Mouse (Mus musculus) megakaryocyte, embryonic 14.5 days (primary cell): Measurements from ENCODE around the gene Dhrs7c. TPM values are rescaled to one million over a fixed set of nuclear protein-coding genes. Genes with fewer than 3 reads are reported as not detected.

Experiments used
- H3K27me3 ChIP-seq: replicated peaks from 2 replicates; pipeline ENCODE3; 2012; ENCODE audit warnings: inconsistent platforms
- H3K36me3 ChIP-seq: replicated peaks from 2 replicates; pipeline ENCODE3; 2012; ENCODE audit warnings: low read length, inconsistent platforms, mixed read lengths
- H3K4me1 ChIP-seq: 2 replicates; pipeline ENCODE4 v1.6.1; 2012; ENCODE audit warnings: inconsistent platforms
- H3K4me3 ChIP-seq: replicated peaks from 2 replicates; pipeline ENCODE3; 2012; ENCODE audit warnings: moderate library complexity, mild to moderate bottlenecking, inconsistent platforms
- H3K9me3 ChIP-seq: 2 replicates; pipeline ENCODE4 v1.6.1; 2012; ENCODE audit warnings: inconsistent platforms
- FLI1 ChIP-seq: IDR thresholded peaks from 2 replicates; pipeline ENCODE4 v1.6.1; 2012; ENCODE audit warnings: low read length, inconsistent platforms, mixed read lengths
- GATA1 ChIP-seq: IDR thresholded peaks from 3 replicates; pipeline ENCODE4 v1.6.1; 2012; ENCODE audit warnings: mixed read lengths, low read length, inconsistent platforms, borderline replicate concordance
- polyA plus RNA-seq: library from polyadenylated mRNA; stranded (reverse); fragments of >175 nt; gene quantifications from 2 replicates; pipeline ENCODE4 v1.2.3, GENCODE M21; 2012; ENCODE audit warnings: low replicate concordance; ENCODE audit not compliant: insufficient read depth

The Dhrs7c gene
- not detected in 2 replicates for polyA plus RNA-seq

DNA sequence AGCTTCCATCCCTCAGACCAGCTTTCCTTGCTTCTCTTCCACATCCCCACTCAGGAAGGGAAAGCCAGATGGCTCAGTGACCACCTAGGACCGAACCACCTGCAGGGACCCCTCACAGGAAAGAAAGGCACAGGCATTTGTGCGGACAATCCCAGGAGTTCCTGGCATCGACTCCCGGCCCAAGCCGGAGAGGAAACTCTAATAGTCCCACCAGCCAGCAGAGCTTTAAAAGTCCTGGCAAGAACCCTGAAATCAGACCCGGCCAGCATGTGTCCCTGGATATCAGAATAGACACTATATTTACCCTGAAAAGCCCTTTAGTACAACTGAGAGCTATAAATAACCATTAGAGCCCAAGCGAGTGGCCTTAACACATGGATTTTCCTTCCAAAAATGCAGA is at the start of gene Dhrs7c:
Dhrs7c (plus strand) TSS at position 257 of the 400 bp plus-strand sequence.
- Histone ChIP-seq H3K4me3 (no peak within 1 kb of the TSS), H3K9me3 (no peaks in the 10 kb centered on the region)
- TF ChIP-seq FLI1 (no peak), GATA1 (no peak)

GRCm38 (mm10) chr11:67756287-67756686 is 41.7 kb upstream of the Dhrs7c start:
- no peak overlapping the region for H3K4me3 ChIP-seq
- no peaks in the 10 kb centered on the region for H3K9me3 ChIP-seq
- H3K27me3 ChIP-seq, result peaks cover 3% of the 10 kb centered on the region
- no peaks in the 10 kb centered on the region for H3K4me1 ChIP-seq
- H3K36me3 ChIP-seq, result no peaks in the 10 kb centered on the region
- TF ChIP-seq GATA1, result no peak
- no peak for TF ChIP-seq FLI1

More for the DNA sequence above, at the start of gene Dhrs7c:
- Histone ChIP-seq H3K4me1 (no peaks in the 10 kb centered on the region), H3K27me3 (peaks cover 2% of the 10 kb centered on the region), H3K36me3 (no peaks in the 10 kb centered on the region)

- TF ChIP-seq FLI1, result no peak
- TF ChIP-seq GATA1, result no peak
- no peaks in the 10 kb centered on the region for H3K4me1 ChIP-seq
- peaks cover 3% of the 10 kb centered on the region for H3K27me3 ChIP-seq
- no peak overlapping the region for H3K4me3 ChIP-seq
- no peaks in the 10 kb centered on the region for H3K9me3 ChIP-seq
- no peaks in the 10 kb centered on the region for H3K36me3 ChIP-seq
These were observed 40.4 kb upstream of the Dhrs7c start for GRCm38 (mm10) chr11:67757373-67758167.

DNA sequence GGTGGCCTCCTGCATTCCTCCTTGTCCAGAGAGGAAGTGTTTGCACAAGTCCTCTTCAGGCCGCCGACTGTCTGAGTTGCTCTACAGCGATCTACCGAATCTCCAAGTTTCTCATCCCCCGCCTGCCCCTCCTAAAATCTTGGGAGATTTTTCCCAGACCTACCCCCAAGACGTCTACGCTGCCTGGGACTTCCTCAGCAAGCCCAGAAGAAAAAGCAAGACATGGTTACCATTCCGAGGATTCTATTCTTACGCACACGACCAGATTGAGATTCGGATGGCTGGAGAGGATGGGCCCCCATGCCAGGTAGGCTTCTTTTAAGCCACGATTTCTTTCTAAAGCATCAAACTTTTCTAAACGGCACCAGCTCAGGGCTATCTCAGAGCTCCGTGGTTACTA is 26.9 kb upstream of the Dhrs7c start, which contains the start of gene Glp2r:
Glp2r (minus strand) TSS at position 101 of the 400 bp plus-strand sequence.
- TF ChIP-seq GATA1 (no peak), FLI1 (no peak)
- Histone ChIP-seq H3K27me3 (peaks cover 11% of the 10 kb centered on the region), H3K4me3 (no peak within 1 kb of the TSS), H3K9me3 (no peaks in the 10 kb centered on the region), H3K4me1 (no peaks in the 10 kb centered on the region), H3K36me3 (no peaks in the 10 kb centered on the region)

- TF ChIP-seq FLI1, result no peak
- no peak for TF ChIP-seq GATA1
- Histone ChIP-seq H3K36me3 (no peaks in the 10 kb centered on the region), H3K4me3 (no peak overlapping the region), H3K27me3 (peaks cover 11% of the 10 kb centered on the region), H3K9me3 (no peaks in the 10 kb centered on the region), H3K4me1 (no peaks in the 10 kb centered on the region)
These were observed 26.3 kb upstream of the Dhrs7c start for GRCm38 (mm10) chr11:67771691-67772090.

- TF ChIP-seq FLI1 (no peak), GATA1 (no peak)
- Histone ChIP-seq H3K27me3 (peaks cover 9% of the 10 kb centered on the region), H3K36me3 (no peaks in the 10 kb centered on the region), H3K4me3 (no peak overlapping the region), H3K4me1 (no peaks in the 10 kb centered on the region), H3K9me3 (no peaks in the 10 kb centered on the region)
These were observed 25.4 kb upstream of the Dhrs7c start for GRCm38 (mm10) chr11:67772577-67772976.

DNA sequence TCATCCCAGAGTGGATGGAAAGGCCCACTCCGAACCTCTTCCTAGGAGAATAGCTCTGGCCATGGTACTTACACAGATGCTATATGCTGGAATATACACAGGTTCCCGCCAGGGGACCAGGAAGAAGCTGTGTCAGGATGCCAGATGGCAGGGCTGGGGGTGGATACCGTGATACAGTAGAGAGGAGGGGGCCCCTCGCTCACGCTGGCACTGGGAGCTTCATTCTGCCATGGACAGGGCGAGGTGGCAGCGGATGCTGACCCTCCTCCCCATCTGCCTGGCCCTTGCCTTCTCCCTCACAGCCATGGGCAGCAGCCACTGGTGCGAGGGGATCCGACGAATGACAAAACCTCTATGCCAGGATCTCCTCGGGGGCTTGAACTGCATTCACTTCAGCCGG is 23.6 kb upstream of the Dhrs7c start, which contains the start of gene Gsg1l2:
Gsg1l2 (plus strand) TSS at position 230 of the 400 bp plus-strand sequence.
- Histone ChIP-seq H3K27me3 (peaks cover 14% of the 10 kb centered on the region), H3K36me3 (no peaks in the 10 kb centered on the region), H3K4me1 (no peaks in the 10 kb centered on the region), H3K4me3 (no peak within 1 kb of the TSS), H3K9me3 (no peaks in the 10 kb centered on the region)
- TF ChIP-seq GATA1, result no peak
- no peak for TF ChIP-seq FLI1

GRCm38 (mm10) chr11:67790182-67790581 is 7.8 kb upstream of the Dhrs7c start:
- peaks cover 5% of the 10 kb centered on the region for H3K27me3 ChIP-seq

DNA sequence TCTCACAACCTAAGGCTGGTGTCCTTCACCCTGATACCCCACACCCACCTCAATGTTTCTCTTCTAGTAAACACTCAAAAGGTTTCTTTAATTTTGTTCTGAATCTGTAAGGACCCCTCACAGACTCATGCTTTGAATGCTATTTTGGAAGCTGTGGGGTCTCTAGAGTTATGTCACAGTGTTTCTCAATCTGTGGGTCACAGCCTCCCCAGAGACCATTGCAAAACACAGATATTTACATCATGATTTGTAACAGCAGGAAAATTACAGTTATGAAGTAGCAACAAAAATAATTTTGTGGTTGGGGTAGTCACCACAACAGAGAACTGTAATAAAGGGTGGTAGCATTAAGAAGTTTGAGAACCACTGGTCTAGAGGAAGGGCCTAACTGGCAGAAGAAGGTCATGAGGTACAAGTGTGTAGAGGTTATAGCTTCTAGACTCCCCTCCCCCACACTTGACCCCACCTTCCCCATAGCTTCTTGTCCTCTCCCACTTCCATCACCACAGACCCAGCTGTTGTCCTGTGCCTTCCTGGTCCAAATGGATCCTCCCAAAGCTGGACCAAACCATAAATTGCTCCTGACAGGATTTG is 2.2 kb downstream of the Dhrs7c start:
- TF ChIP-seq FLI1, result no peak
- TF ChIP-seq GATA1, result no peak
- Histone ChIP-seq H3K9me3 (no peaks in the 10 kb centered on the region), H3K4me1 (no peaks in the 10 kb centered on the region), H3K36me3 (no peaks in the 10 kb centered on the region), H3K4me3 (no peak overlapping the region), H3K27me3 (peaks cover 2% of the 10 kb centered on the region)

More at GRCm38 (mm10) chr11:67790182-67790581, 7.8 kb upstream of the Dhrs7c start:
- H3K4me3 ChIP-seq, result no peak overlapping the region
- H3K36me3 ChIP-seq, result no peaks in the 10 kb centered on the region
- H3K9me3 ChIP-seq, result no peaks in the 10 kb centered on the region
- H3K4me1 ChIP-seq, result peaks cover 4% of the 10 kb centered on the region
- no peak for TF ChIP-seq GATA1
- TF ChIP-seq FLI1, result no peak

GRCm38 (mm10) chr11:67801169-67801568 is 3.2 kb downstream of the Dhrs7c start:
- TF ChIP-seq FLI1, result no peak
- Histone ChIP-seq H3K4me3 (no peak overlapping the region), H3K4me1 (no peaks in the 10 kb centered on the region), H3K36me3 (no peaks in the 10 kb centered on the region), H3K9me3 (no peaks in the 10 kb centered on the region), H3K27me3 (peaks cover 2% of the 10 kb centered on the region)
